Mouse (Mus musculus) lung, embryonic 15.5 days (tissue): ENCODE data around the gene Upp1. TPM values are rescaled to one million over a fixed set of nuclear protein-coding genes. Genes with fewer than 3 reads are reported as not detected.

Source experiments
- ATAC-seq: fragments of 200-750 bp; cut with Nextera tagmentation; 2 replicates; pipeline ENCODE4 v1.8.0; 2017; ENCODE audit warnings: moderate number of reproducible peaks, borderline replicate concordance; ENCODE audit not compliant: low FRiP score, low TSS enrichment; ENCODE audit errors: extremely low read depth
- H3K27ac ChIP-seq: fragments of 300-500 bp; sonication (generic); 2 replicates; pipeline ENCODE4 v1.5.1; 2015; ENCODE audit warnings: moderate library complexity, mild to moderate bottlenecking, inconsistent platforms
- H3K27me3 ChIP-seq: fragments of 300-500 bp; sonication (generic); 2 replicates; pipeline ENCODE4 v1.6.1; 2015; ENCODE audit warnings: inconsistent platforms
- H3K36me3 ChIP-seq: fragments of 300-500 bp; sonication (generic); 2 replicates; pipeline ENCODE4 v1.6.1; 2015; ENCODE audit warnings: inconsistent platforms
- H3K4me1 ChIP-seq: fragments of 300-500 bp; sonication (generic); 2 replicates; pipeline ENCODE4 v1.6.1; 2015; ENCODE audit warnings: inconsistent platforms
- H3K4me2 ChIP-seq: fragments of 300-500 bp; sonication (generic); 2 replicates; pipeline ENCODE4 v1.6.1; 2015; ENCODE audit warnings: inconsistent platforms, mild to moderate bottlenecking, moderate library complexity
- H3K4me3 ChIP-seq: fragments of 300-500 bp; sonication (generic); 2 replicates; pipeline ENCODE4 v1.5.1; 2015; ENCODE audit warnings: mild to moderate bottlenecking, inconsistent platforms
- H3K9ac ChIP-seq: fragments of 300-500 bp; sonication (generic); 2 replicates; pipeline ENCODE4 v1.6.1; 2015; ENCODE audit warnings: inconsistent platforms
- H3K9me3 ChIP-seq: fragments of 300-500 bp; sonication (generic); 2 replicates; pipeline ENCODE4 v1.6.1; 2016; ENCODE audit warnings: inconsistent platforms
- WGBS: fragments of 180-500 bp; shearing (Covaris S2); methylation state at CpG from one replicate; pipeline ENCODE4 v1.1.7; 2015; 5-methylcytosine and 5-hydroxymethylcytosine counted together
- polyA plus RNA-seq: library from polyadenylated mRNA; unstranded; fragments of >200 nt; fragmentation: Nextera tagmentation; extraction: Ambion mirVana; gene quantifications from 2 replicates; pipeline ENCODE4 v1.2.1, GENCODE M21; 2015

Gene Upp1
- polyA plus RNA-seq, 1 experiment from 2014 or later = 14.1 TPM

GRCm38 (mm10) chr11:9167331-9167730 lies 49.4 kb downstream of the Upp1 start:
- H3K27ac ChIP-seq = no peak overlapping the region
- H3K4me1 ChIP-seq = no peaks in the 10 kb centered on the region
- WGBS = 74% methylated on average over 2 of the region's 2 CpGs
- ATAC-seq = no peak
- no peak overlapping the region for H3K9ac ChIP-seq
- no peaks in the 10 kb centered on the region for H3K9me3 ChIP-seq
- H3K4me3 ChIP-seq = no peak overlapping the region
- no peaks in the 10 kb centered on the region for H3K27me3 ChIP-seq
- no peaks in the 10 kb centered on the region for H3K36me3 ChIP-seq
- no peak overlapping the region for H3K4me2 ChIP-seq

- H3K9ac ChIP-seq = no peak overlapping the region
- no peaks in the 10 kb centered on the region for H3K4me1 ChIP-seq
- no peak overlapping the region for H3K4me2 ChIP-seq
- H3K27ac ChIP-seq = no peak overlapping the region
- H3K36me3 ChIP-seq = no peaks in the 10 kb centered on the region
- no peaks in the 10 kb centered on the region for H3K9me3 ChIP-seq
- 84% methylated on average over 1 of the region's 1 CpGs for whole genome bisulfite sequencing
- ATAC-seq = no peak
- no peak overlapping the region for H3K4me3 ChIP-seq
- H3K27me3 ChIP-seq = no peaks in the 10 kb centered on the region
Measured at GRCm38 (mm10) chr11:9181477-9181876, 63.6 kb downstream of the Upp1 start.

Other genes starting within 250 kb of the Upp1 start
- 0.10 and 0.11 TPM in 2 replicates for gene Pkd1l1, start 144.8 kb upstream of the Upp1 start, polyA plus RNA-seq
- 17.4 and 20.7 TPM in 2 replicates for gene Hus1, start 106.9 kb upstream of the Upp1 start, polyA plus RNA-seq
- 1.7 and 2.3 TPM in 2 replicates for gene Gm11992, start 69.5 kb upstream of the Upp1 start, polyA plus RNA-seq
- 0.12 TPM in 1 of 2 replicates, not detected in the other for gene Sun3, start 69.1 kb upstream of the Upp1 start, polyA plus RNA-seq
- gene Abca13, start 73.8 kb downstream of the Upp1 start, polyA plus RNA-seq = 0.01 and 0.12 TPM in 2 replicates